Mouse (Mus musculus) liver, adult 2 months (tissue): ENCODE results near the gene Plcb4.

Experiments
- CTCF ChIP-seq: fragments of 200-500 bp; IDR thresholded peaks from 2 replicates; pipeline ENCODE4 v1.5.1; 2011; ENCODE audit warnings: low read depth, low read length, control low read depth
- POLR2A ChIP-seq: fragments of 200-500 bp; IDR thresholded peaks from 2 replicates; pipeline ENCODE4 v1.6.1; 2011; ENCODE audit warnings: low read length, control low read depth; ENCODE audit not compliant: insufficient read depth; ENCODE audit errors: extremely low read depth

- TF ChIP-seq POLR2A, result no peak
- TF ChIP-seq CTCF, result no peak
Observed at GRCm38 (mm10) chr2:135641636-135642035, 17.2 kb upstream of the Plcb4 start.
